Mouse (Mus musculus): ENCODE data around the gene Fgfr2.
A peak's percentile ranks its signal among the peaks of the same experiment; 100 is the strongest.

Fgfr2 gene

DNA sequence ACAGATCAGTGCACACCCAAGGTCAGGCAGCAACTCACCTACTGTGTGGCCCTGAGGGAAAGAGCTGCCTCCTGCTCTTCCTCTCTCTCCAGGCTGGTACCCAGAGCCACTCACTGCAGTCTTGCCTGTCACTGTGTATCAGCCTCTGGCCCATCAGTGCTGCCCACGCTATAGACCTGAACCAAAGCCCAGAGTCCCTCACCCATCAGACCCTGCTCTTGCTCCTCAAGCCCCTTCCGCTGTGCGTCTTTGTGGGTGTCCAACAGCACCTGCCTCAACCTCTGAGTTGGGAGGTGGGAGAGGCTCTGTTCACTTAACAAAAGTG lies 835.8 kb downstream of the Fgfr2 start:
- DNase-seq (ENCODE audit: low read depth in 2 of 2, low spot score in 2 of 2), result no peak

DNA sequence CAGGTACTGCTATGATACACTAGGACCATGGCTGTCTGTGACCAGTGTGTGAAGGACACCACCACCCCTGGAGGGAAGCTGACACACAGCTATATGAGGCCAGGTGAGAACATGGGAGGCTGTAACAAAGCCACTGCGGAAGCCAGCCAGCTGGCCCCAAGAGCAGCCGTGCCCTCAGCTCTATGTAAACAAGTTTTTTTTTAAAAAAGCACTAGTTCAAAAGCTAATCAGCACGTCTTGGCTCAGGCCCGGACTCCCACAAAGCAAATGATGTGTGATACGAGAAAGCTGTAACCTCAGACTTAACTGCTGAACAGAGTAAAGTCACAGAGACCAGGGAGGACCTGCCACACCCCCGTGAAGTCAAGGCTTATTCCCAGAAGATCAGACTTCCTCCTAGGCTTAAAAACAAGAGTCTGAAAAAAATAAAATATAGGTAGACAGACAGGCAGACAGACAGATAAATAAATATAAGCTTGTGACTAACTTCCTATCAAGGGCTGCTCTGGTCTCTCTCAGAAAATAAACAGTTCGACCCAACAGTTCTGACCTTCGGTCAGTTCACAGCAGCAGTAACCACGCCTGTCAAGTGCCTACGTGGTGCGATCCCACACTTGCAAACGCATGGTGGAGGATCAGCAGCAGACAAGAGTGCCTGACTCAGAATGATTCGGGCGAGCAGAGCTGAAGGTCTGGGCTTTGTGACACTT lies 836.4 kb downstream of the Fgfr2 start:
- DNase-seq (ENCODE audit: low read depth in 2 of 2, low spot score in 2 of 2), result peak in 1 of 2 experiments; percentile 13

DNA sequence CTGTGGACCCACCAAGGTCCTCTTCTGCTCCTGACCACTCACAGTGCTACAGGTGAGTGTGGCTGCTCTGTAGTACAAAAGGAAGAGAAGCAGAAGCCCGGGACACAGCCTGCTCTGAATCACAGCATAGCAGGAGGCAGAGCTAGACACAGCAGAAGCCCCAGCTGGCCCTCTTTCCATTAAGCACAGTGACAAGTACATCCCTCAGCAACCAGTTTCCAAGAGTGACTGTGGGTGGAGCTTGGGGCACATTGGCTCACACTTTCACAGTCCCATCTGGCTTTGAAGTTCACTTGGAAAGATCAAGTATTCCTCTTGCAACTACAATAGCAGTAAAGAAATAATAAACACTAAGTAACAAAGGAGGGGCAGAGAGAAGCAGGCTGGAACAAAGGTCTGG lies 838.4 kb downstream of the Fgfr2 start:
- DNase-seq (ENCODE audit: low read depth in 2 of 2, low spot score in 2 of 2), result no peak

DNA sequence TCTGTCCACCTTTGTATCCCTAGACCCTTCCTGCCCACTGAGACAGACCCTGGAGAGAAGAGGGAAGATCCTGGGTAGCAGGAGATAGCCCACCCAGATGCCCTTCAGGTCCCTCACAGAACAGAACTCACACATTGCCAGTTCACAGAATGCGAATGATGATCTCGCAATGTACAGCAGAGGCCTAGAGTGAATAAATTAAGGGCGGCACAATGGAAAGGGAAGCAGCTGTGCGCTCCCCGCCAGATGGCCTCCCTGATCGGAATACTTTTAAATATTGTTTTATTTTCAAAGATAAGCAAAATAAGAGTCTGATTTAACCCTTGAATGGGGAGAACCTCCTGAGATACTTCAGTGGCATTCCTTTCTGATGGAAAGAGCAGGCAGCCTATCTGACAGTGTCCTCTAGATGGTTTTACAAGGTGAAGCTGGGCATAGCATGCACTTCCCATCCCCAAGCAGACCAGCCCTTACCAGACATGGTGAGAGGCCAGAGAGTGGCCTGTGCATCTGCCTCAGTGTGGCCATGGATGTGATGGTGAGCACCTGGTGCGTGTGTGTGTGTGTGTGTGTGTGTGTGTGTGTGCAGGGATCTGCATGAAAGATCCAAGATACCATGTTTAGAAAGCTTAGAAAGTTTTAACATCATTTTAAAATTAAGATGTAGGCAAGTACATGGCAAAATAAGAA lies 839.0 kb downstream of the Fgfr2 start:
- no peak for DNase-seq (ENCODE audit: low read depth in 2 of 2, low spot score in 2 of 2)

DNA sequence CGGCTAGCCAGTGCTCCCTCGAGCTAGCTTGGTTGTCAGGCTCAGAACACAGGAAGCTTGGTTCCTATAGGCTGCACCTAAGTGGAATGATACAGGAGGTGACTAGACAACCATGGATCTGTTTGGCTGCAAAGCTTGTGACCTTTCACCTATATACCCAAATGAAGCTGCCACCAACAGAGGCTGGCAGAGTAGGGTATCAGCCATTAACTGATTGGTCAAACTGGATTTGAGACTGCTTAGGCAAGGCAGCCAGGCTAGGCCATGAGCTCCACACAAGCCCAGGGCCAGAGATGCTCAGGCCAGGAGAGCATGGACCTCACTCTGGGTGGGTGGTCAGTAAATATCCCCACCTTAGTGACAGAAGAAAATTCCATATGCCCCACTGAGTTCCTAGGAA lies 840.6 kb downstream of the Fgfr2 start:
- no peak for DNase-seq (ENCODE audit: low read depth in 2 of 2, low spot score in 2 of 2)

DNA sequence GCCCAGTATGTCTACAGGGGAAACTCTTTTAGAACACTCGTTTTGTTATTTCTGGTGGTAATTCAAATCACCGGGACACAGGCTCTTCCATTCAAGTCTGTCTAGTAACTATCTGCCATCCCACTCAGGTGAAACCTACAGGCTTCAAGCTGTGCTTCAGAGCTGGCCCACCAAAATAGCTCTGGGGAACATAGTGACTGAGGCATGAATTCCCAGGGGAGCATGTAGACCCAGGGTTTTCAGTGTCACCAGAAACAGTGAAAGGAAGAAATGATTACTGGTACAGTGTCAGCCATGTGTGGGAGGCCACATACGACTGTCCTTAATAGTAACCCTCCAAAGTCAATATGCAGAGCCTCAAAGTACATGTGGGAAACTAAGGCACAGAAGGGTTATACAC lies 841.0 kb downstream of the Fgfr2 start:
- DNase-seq (ENCODE audit: low read depth in 2 of 2, low spot score in 2 of 2), result no peak

DNA sequence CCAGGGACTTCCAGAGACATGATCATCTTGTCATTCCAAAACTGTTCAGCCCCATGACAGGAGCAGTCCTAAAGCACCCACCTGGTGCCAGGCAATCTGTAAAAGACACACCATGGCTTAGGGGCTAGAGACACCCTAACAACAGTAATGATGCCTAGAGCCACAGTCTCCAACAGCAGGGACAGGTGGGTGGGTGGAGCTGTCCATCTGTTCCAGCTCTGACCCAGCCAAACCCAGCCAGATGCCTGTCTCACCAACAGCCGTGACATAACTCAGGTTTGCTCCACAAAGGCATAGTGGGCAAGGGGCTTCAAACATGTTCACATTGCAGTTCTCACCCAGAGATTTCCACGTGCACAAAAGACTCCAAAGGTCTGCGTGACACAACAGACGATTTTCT lies 841.4 kb downstream of the Fgfr2 start:
- no peak for DNase-seq (ENCODE audit: low read depth in 2 of 2, low spot score in 2 of 2)

DNA sequence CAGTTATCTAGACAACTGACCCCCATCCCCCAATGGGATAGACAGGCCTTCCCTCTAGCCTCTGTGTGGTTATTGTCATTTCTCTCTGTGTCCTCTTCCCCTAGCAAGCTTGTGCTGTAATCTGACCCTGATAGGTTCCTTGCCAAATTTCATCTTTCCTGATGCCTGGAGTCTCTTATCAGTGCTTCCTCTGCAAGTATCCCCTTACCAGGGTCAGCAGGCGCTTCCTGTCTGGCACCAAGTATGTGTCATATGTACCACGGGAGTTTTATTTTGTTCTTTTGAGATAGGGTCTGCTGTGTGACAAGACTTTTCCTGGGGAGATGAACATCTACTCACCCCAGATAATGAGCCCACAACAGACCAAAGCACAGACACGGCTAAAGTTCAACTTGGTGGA lies 844.5 kb downstream of the Fgfr2 start:
- no peak for DNase-seq (ENCODE audit: low read depth in 2 of 2, low spot score in 2 of 2)

DNA sequence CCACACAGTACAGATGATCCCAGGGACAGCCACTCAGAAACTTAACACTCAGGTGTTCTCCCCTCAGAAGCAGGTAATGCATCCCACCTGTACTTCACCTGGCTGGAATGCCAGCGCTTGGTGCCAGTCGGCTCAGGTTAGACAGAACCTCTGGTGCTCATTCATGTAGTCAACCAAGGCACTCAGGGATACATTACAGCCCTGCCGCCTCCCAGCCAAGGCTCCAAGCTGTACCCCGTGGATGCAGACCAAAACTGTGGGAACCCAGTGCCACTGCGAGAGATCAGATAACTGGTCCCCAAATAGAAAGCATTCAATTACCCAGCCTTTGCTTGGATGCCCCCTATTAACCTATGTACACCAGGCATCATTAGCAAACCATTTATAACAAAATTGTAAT lies 846.9 kb downstream of the Fgfr2 start:
- DNase-seq (ENCODE audit: low read depth in 2 of 2, low spot score in 2 of 2), result no peak

DNA sequence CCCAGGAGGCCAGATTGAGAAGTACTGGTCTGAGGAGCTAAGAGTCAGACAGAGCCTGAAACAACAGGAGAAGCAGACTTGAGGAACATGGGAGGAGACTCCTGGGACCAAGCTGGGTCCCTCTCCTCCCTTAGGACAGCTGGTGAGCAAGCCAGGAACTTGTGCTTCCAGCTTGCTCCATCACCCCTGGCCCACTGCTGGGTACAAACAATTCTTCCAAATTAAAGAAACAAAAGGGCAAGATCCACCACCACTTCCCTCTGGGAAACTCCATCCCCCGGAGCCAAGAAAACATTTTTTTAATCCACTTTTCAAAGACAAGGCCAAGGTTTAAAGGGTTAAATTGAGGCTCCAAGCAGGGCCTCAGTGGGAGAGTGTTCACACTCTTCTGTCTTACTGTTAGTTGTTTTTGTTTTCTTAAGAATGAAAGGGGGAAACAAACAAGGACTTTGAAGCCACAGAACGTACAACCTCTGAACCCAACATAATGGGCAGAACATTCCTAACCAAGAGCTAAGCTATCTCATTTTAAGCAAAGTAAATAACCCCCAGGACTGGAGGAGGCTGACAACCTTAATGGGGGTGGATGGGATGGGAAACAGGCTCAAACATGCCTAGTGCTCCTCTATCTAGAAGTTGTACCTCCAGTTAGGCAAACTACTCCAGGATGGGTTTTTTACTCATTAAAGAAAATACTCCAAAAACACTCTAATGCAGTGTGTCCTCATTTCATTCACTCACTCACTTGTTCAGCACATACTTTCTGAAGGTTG lies 849.2 kb downstream of the Fgfr2 start:
- no peak for DNase-seq (ENCODE audit: low read depth in 2 of 2, low spot score in 2 of 2)

DNA sequence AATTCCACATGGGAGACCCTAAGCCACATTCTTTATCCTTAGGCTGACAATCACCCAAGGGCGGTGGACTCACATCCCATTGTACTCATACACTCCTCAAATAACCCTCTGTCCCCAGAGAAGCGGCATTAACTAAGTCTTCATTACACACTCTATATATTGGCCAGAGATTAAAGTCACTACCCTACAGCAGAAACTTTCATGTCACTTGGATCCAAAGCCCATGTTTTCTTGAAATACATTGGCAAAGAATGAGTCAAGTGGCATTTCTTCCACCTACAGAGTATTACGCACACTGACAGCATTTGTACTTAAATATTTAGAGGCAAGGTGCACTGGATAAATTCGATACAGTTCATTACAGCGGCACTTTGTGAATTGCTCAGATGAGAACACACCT lies 850.2 kb downstream of the Fgfr2 start:
- no peak for DNase-seq (ENCODE audit: low read depth in 2 of 2, low spot score in 2 of 2)

DNA sequence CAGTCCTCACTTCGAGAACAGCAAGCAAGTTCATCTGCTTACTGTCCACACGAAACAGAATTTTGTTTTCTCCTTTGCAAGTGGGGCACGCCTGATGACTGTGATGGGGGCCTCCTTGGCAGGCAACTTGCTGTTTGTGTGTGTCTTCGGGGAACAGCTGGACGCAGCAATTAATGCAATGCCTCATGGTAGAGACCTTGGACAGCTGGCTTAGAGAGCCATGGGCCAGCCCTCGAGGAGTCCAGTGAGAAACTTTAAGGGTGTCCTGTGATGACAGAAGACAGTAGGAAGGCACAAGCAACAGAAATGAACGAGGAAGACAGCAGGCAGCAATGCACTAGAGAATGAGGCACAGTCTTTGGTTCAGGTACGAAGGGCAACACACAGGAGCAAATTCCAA lies 852.8 kb downstream of the Fgfr2 start:
- no peak for DNase-seq (ENCODE audit: low read depth in 2 of 2, low spot score in 2 of 2)

DNA sequence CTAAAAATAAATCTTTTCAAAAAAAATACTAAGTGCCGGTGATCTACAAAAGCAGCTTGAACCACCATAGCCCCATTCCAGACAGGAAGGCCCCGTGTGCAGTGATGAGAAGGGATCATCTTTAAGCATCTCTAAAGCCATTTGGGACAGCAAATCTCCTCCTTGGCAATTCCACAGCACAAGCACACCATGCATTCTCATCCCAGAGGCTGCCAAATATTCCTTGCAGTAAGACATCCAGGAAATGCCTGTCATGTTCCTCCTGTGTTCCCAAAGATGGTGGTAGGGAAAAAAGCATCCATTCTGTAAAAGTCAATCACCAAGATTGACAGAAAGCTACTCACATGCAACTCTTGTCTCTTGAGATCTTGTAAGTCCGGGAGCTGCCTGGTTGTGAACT lies 853.5 kb downstream of the Fgfr2 start:
- no peak for DNase-seq (ENCODE audit: low read depth in 2 of 2, low spot score in 2 of 2)

DNA sequence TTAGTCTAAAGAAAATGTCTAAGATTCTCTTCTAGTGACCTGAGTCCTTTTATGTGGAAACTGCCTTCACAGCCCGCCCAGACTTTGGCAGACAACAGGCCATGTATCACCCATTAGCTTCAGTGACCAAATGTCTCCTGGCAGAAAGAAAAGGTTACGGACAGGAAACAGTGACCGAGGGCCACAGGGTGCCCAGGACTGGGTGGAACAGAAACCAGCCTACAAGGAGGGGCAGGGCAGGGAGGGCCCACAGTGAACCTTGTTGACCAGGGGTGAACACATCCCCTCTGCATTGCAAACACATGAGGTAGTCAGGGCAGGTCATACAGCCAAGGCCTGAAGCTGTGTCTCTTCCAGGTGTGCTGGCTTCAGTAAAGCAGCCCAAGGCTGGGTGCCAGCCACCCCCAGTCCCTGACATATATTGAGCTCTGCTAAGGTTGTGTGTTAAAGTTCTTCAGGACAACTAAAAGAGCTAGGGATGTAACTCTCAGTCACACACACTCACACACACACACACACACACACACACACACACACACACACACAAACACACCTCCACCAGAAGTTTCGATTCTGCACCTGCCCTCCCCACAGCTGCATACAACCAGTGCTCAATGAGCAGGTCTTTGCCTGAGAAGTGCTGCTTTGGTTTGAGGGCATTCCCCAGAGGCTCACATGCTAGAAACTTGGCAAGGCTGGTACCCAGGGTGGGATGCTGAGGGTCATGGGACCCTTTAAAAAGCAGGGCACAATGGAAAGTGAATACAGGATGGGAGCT lies 855.2 kb downstream of the Fgfr2 start:
- no peak for DNase-seq (ENCODE audit: low read depth in 2 of 2, low spot score in 2 of 2)

DNA sequence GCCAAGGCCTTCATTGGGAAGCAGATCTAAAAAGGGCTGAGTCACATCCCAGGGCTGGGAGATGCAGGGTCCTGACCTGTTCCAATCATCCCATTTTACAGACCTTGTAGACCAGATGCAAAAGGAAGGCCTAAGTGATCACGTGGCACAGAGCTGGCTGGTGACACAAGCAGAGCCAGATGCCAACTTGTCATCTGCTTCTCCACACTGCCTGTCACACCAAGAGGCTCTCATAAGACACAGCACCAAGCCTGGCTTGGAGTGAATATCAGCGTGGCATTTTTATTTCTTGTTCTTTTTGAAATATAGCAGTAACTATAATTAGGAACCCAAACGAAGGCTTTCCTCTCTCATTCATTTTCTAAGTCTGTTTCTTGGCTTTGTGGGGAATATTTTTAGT lies 858.4 kb downstream of the Fgfr2 start:
- DNase-seq (ENCODE audit: low read depth in 2 of 2, low spot score in 2 of 2), result no peak

DNA sequence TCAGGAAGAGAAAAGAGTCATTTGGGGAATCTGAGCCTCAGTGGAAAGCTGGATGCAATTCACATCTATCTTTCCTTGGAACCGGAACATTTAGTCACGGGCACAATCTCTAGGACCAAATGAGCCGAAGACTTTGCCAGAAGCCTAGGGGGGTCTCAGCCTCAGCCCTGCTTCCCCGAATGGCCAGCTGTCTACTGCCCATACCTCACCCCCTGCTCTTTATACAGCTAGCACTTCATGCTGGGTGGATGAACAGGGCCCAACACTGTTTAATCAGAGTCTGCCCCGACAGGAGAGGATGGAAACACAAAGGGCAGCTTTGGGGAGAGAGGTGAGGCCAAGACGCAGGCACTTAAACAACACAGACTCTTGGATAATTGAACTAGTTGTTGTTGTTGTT lies 860.0 kb downstream of the Fgfr2 start:
- DNase-seq (ENCODE audit: low read depth in 2 of 2, low spot score in 2 of 2), result no peak

DNA sequence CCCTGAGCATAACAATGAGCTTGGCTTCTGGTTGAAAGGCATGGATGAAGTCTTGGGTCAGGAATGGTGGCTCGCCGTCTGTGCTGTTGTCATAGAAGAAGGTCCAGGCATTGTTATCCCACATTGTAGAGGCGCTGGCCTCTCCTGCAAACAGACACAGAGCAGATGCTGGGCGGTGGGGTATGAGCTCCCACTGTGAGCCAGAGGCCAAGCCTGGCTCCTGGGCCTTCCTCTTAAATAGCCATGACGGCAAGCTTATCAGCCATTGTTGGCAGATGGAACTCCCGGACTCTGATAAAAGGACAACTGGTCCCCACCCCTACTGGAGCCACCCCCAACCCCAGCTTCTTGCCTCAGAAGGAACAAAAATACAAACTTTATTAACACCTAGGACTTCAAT lies 860.5 kb downstream of the Fgfr2 start:
- DNase-seq (ENCODE audit: low read depth in 2 of 2, low spot score in 2 of 2), result no peak

DNA sequence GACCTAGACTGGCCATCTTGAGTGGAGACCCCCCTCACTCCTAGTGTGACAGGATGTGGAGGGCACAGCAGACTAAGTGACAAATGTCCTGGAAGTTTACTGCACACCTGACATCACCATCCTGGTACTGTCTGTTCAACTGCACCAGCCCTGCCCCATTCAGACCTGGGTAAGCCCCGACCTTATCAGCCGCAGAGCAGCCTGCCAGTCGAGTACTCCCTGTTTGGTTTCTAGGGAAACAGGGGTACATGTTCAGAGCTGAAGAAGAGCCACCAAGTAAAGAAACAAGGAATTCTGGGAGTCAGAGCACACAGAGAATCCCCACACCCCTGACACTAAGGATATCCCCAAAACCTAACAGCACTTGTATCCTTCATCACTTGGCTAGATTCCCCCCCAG lies 861.3 kb downstream of the Fgfr2 start:
- no peak for DNase-seq (ENCODE audit: low read depth in 2 of 2, low spot score in 2 of 2)

DNA sequence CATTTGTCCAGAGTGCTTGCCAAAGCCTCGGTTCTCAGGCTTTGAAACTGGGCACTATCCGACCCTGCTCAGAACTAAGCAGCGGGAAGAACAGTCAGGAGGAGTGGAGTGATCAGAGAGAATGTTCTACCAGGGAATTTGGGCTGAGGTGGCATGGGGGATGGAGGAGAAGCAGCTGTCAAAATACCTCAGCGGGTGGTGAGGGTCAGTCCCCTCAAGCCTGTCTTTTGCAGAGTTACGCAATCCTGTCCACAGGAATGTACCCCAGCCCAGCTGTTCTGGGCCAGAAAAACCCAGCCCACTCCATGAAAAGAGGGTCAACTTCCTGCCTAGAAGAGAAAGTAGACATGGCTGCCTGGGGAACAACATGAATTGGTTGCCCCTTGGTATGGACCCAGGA lies 862.5 kb downstream of the Fgfr2 start:
- DNase-seq (ENCODE audit: low read depth in 2 of 2, low spot score in 2 of 2), result no peak

DNA sequence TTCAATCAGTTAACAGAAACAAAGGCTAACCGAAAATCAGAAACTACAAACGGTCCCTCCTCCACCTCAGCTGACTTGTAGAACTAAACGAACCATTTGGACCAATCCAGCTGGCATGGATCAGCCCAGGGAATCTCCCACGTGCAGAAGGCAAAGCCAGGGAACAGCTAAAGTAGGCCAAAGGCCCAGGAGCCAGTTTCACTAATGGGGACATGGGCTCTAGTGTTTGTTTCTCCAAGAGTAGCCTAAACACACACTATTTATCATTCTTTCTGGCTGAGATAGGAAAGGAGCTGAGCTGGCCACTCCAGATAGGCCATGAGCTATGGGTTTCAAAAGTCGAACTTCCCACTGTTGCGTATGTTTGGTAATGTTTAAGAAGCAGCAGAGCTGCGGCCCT lies 864.3 kb downstream of the Fgfr2 start:
- no peak for DNase-seq (ENCODE audit: low read depth in 2 of 2, low spot score in 2 of 2)

DNA sequence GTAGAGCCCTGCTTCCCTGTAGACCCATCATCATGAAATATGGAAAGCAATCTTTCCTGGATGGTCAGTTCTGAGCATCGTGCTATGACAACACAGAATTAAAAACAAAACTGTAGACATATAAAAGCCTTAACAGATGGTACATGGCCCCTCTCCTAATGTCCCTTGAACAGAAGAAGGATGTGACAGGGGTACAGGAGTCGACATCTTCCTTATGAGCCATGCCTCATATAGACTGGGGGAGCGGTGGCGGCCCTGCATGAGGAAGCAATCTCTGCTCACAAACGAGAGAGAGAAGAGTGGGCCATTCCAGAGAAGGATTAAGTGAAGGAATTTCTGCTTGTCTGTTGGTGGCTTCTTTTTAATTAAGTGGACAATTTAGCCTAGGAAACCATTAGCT lies 864.9 kb downstream of the Fgfr2 start:
- DNase-seq (ENCODE audit: low read depth in 2 of 2, low spot score in 2 of 2), result no peak

DNA sequence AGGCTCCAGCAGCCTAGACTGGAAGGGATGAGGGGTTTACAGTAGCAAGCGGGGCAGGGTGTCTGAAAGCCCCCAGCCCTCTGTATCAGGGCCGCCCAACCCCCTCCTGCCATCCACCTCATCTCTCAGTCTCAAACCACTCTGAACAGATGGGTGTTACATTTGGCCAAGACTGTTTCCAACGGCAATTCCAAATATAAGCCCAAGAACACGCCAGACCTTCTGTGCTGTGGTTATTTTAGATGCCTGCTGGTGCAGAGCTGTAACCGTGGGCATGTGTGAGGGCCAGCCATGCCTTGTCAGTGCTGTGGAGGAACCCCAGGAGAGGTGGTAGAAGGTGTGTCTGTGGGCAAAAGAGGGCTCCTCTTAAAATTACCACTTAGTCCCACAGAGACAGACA lies 869.6 kb downstream of the Fgfr2 start:
- no peak for DNase-seq (ENCODE audit: low read depth in 2 of 2, low spot score in 2 of 2)
